Mouse (Mus musculus) common myeloid progenitor, adult 5-6 weeks (primary cell): ENCODE measurements around the gene Cpm. TPM values are rescaled to one million over a fixed set of nuclear protein-coding genes. Genes with fewer than 3 reads are reported as not detected.

Experiments used
- ATAC-seq: replicated peaks from 2 replicates; pipeline ENCODE4 v1.8.0; 2016; ENCODE audit warnings: low read depth, mild to moderate bottlenecking, moderate TSS enrichment, inconsistent platforms; ENCODE audit not compliant: poor library complexity, severe bottlenecking
- total RNA-seq: library from RNA; stranded (forward); fragments of 200-1000, 187-1606 nt; gene quantifications from 2 replicates; pipeline ENCODE4 v1.2.3, GENCODE M21; 2017

Gene Cpm
- total RNA-seq, 1 experiment from 2014 or later: 0.14 TPM

DNA sequence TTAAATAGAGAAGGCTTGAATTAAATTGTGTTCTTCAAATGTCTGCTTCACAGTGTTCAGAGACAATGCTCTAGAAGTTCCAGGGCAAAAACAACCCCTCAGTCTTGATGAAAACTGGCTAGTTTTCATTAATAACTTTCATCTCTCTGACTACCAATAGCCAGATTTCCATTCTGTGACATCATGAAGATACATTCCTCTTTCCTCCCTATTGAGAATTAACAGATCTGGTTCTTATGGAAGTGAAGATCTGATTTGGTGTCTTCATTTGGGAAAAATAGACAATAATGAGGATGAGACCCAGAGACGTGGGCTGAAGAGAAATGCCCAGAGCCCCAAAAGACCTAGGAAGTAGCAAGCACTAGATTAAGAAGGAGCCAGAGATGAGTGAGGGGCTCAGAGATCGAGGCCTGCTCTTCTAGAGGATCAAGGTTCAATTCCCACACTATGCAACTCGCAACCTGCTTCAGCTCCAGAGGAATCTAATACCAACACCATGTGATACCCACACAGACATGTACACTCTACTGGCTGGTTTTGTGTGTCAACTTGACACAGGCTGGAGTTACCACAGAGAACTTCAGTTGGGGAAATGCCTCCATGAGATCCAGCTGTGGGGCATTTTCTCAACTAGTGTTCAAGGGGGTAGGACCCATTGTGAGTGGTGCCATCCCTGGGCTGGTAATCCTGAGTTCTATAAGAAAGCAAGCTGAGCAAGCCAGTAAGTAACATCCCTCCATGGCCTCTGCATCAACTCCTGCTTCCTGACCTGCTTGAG, 11.5 kb upstream of the Cpm start:
- ATAC-seq: no peak

GRCm38 (mm10) chr10:117619041-117619861, 10.0 kb upstream of the Cpm start:
- no peak for ATAC-seq

DNA sequence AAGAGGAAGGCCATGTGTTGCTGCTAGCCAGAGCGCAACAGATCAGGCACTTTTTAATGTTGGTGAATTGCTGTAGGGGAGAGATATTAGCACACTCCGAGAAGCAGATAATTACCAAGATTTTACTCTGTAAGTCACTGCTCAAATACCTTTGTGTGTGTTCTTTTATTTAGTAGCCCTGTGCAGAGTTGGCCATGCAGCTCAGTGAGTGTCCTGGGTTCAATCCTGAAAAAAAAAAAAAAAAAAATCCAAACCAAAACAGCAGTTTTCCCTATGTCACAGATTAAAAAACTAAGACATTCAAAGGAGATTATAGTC, 9.5 kb upstream of the Cpm start:
- ATAC-seq: no peak

DNA sequence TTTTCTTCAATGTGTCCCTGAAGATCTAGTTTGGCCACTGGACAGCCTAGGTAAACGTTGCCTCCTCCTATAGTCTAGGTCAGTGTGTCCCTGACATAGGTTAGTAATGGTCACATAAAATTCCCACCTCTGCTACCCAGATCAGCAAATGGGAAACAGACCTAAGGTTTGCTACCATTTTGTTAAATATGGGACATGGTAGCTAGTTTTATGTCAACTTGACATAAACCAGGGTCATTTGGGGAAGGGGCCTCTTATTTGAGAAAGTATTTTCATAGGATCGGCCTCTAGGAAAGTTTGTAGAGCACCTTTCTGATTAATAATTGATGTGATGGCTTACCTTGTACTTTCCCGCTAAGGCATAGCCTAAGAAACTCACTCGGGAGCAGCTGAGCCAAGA, 8.8 kb upstream of the Cpm start:
- ATAC-seq: no peak

- no peak for ATAC-seq
Observed at GRCm38 (mm10) chr10:117620934-117621501, 8.3 kb upstream of the Cpm start.

GRCm38 (mm10) chr10:117621616-117622533, 7.4 kb upstream of the Cpm start:
- no peak for ATAC-seq

GRCm38 (mm10) chr10:117623358-117623757, 5.9 kb upstream of the Cpm start:
- no peak for ATAC-seq

GRCm38 (mm10) chr10:117624222-117624621, 5.1 kb upstream of the Cpm start:
- ATAC-seq: no peak

DNA sequence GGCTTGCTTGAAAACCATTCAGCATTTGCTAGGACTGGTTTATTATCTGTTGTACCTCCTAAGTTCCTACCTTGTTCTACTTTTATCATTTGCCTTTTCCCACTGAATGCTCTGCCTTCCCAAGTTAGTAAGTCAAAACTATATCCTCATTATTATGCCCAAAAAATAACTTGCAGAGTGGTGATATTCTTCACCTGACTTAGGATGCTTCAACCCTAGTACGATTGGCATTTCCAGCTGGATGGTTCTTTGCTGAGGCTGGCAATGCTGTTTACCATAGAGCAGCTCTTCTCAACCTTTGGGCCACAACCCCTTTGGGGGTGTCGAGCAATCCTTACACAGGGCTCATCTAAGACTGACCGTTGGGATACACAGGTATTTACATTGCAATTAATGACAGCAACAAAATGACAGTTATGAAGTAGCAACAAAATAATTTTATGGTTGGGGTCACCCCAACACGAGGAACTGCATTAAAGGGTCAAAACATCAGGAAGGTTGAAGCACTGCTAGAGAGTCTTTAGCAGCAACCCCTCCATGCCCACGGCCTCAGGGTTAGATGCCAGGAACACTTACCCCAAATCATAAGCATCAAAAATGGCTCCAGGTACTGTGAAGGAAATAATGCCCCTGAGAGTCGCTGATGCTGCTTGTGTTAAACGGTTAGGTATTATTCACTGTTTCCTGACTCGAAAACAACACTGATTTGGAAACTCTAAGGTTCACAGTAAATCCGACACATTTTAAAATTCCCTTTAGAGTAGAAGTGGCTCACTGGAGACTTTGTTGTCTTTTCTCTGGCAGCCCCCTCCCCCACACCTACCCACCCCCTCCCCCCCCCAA, 4.4 kb upstream of the Cpm start:
- ATAC-seq: no peak

- ATAC-seq: no peak
Observed at GRCm38 (mm10) chr10:117625500-117626296, 3.6 kb upstream of the Cpm start.

DNA sequence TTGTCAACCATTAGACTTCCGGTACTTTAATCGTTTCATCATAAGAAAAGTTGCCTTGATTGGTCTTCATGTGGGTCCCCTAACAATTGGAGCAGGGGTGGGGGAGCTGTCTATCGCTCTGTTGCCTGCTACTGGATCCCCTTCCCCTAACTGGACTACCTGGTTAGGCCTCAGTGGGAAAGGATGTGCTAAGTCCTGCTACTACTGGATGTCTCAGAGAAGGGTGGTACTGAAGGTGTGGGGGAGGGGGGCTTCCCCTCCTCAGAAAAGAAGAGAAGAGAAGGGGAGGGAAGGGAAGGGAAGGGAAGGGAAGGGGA, 3.0 kb upstream of the Cpm start:
- no peak for ATAC-seq

GRCm38 (mm10) chr10:117626840-117627615, 2.3 kb upstream of the Cpm start:
- no peak for ATAC-seq

GRCm38 (mm10) chr10:117627616-117627930, 1.7 kb upstream of the Cpm start:
- peak; percentile 27 for ATAC-seq

- no peak for ATAC-seq
Observed at GRCm38 (mm10) chr10:117627949-117628348, 1.4 kb upstream of the Cpm start.

DNA sequence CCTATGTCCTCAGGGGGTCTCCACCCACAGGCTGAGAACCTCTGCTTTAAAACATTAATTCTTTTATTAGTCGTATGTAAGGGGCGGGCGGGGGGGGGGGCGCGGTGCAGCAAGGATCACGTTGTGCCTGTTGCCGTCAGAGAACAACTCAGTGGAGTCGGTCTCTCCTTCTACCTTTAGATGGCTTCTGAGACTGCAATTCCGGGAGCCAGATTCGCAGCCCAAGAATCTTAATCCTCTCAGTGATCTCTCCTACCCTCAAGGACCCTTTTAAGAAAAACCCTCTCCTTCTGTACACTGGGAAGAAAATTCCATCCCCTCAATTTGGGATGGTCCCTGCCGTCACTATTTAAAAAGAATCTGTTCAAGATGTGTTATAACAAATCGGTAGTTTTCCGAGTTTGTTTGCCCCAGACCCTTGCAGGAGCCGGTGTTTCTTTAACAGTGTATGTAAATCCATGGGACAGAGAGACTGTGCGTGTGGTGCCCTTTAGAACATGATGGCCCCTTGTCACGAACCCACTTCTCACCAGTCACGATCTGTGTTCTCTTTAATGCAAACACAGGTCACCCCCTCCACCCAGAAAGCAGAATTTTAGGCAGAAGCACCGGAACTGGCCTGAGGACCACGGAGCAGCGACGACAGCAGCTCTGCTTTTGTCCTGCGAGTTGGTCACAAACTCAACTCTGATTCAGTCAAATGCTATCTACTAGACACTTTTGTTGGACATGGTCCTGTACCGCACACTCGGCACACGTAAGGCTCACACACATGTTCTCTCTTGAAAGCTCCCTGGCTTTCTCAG, 734 bp upstream of the Cpm start:
- no peak for ATAC-seq

DNA sequence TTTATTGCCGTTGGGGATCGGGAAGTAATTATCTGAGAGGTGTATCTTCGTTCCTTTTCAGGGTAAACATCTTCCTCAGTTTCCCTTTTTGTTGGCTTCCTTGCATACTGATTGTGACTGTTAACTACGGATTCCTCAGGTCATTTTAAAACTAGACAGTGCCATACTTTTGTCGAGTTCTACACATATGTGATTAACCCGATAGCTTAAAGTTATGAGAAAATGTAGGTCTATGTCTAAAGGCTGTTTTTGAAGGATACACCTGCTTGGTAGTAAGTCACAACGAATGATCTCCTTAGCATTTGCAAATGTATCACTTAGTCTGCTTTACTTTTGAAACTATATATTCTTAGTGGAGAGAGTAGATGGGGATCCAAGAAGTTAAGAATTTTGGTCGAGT, 876 bp downstream of the Cpm start:
- ATAC-seq: no peak

- no peak for ATAC-seq
Observed at GRCm38 (mm10) chr10:117630810-117631209, 1.5 kb downstream of the Cpm start.
